In the genomic region with DNA sequence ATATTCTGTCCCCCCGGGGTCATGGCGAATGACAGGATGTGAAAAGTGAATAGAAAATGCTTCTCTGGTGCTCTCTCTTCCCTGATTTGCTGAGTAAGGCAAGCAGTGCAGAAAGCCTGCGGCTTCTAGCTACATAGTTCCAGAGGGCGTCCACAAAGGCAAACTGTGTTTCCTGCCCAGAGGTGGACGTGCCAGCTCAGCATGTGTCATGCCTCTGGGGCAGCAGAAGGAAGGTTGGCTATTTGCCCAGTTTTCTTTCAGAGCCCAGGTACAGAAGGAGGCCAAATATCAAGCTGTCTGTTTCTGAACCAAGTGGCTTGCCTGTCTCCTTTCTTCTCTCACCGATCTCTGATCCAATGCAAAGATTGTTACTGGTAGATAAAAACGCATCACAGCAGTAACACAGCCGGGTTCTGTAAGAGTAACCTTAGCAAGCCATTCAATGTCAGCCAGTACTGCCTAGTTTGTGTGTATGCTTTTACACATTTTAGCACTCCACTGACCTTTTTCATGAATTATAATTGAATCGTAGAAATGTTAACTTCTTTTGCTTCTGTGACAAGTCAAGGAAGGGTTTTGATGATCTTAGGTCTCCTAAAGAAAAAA, we compare ENCODE assay signal across 9 mouse cellular contexts.
A peak's percentile ranks its signal among the peaks of the same experiment; 100 is the strongest.
DNase-seq lines count a peak whose midpoint lies in the region; ATAC-seq and TF ChIP-seq lines count a peak whose summit lies in the region.
"Had no signal": no experiment of that assay in that cellular context is flagged by ENCODE, and none has a peak within 500 bp of the region (broad histone marks: within the 10 kb centered on the region; RNA-seq: fewer than 3 reads in every experiment).

No protein-coding gene starts in this region.

- TF ChIP-seq CTCF in kidney, adult 2 months (conservative IDR thresholded peaks at IDR 0.05; ENCODE audit: insufficient read depth, insufficient read length, low read depth, low read length), result no peak

- DNase-seq in kidney, adult 11 months, result peak; percentile 71
- peak; percentile 7 for DNase-seq in R1 (ENCODE audit: low read depth, low spot score)
- DNase-seq in kidney, adult 2 months, result peak; percentile 87
- peak; percentile 31 for DNase-seq in urinary bladder, postnatal 25 days (ENCODE audit: low spot score)
- no peak for DNase-seq in left cerebral cortex, adult 8-10 months (ENCODE audit: low spot score in 2 of 2)
- no peak for DNase-seq in layer of hippocampus, postnatal 25 days (ENCODE audit: extremely low spot score in 1 of 2, low spot score in 1 of 2)

- no peaks in the 10 kb centered on the region for H3K4me1 ChIP-seq in kidney, embryonic 16.5 days (ENCODE audit: insufficient read depth, low read length)
- 0 out of 2 replicates have a peak, but pooled peaks cover 4% of the 10 kb centered on the region for H3K4me1 ChIP-seq in forebrain, embryonic 16.5 days (replicated peaks; ENCODE audit: control insufficient read depth, insufficient read depth, low read length)
- H3K4me1 ChIP-seq in kidney, adult 2 months (ENCODE audit: control insufficient read depth, insufficient read depth, low read length), result no peaks in the 10 kb centered on the region; the same call in 1 of the 2 replicates

- WGBS in kidney, embryonic 16.5 days, result 64% methylated on average over 9 of the region's 9 CpGs
- 48% methylated on average over 9 of the region's 9 CpGs for WGBS in forebrain, embryonic 16.5 days
- WGBS in kidney, adult 2 months, result 40% methylated on average over 9 of the region's 9 CpGs

- ATAC-seq in kidney, embryonic 16.5 days (ENCODE audit: low FRiP score, low TSS enrichment), result no peak
- peak; percentile 40; the same call in 1 of the 2 replicates for ATAC-seq in forebrain, embryonic 16.5 days

- no peaks in the 10 kb centered on the region for H3K9me3 ChIP-seq in kidney, embryonic 16.5 days (ENCODE audit: low read length)
- H3K9me3 ChIP-seq in forebrain, embryonic 16.5 days (ENCODE audit: control insufficient read depth, low read length), result no peaks in the 10 kb centered on the region
- H3K9me3 ChIP-seq: G1E had no signal

- H3K4me2 ChIP-seq in kidney, embryonic 16.5 days (replicated peaks; ENCODE audit: low read depth, low read length), result no peak overlapping the region
- no peak overlapping the region for H3K4me2 ChIP-seq in forebrain, embryonic 16.5 days (ENCODE audit: low read length)

- no peaks in the 10 kb centered on the region for H3K36me3 ChIP-seq in kidney, embryonic 16.5 days (ENCODE audit: insufficient read depth, low read length)
- no peaks in the 10 kb centered on the region for H3K36me3 ChIP-seq in forebrain, embryonic 16.5 days (ENCODE audit: control insufficient read depth, insufficient read depth)
- no peaks in the 10 kb centered on the region for H3K36me3 ChIP-seq in kidney, adult 2 months (ENCODE audit: control insufficient read depth, insufficient read depth, low read length)
- H3K36me3 ChIP-seq: G1E had no signal

- no peak overlapping the region for H3K9ac ChIP-seq in kidney, embryonic 16.5 days (replicated peaks; ENCODE audit: low read length)
- no peak overlapping the region for H3K9ac ChIP-seq in forebrain, embryonic 16.5 days (replicated peaks; ENCODE audit: low read depth, low read length)

- no peak overlapping the region for H3K27ac ChIP-seq in kidney, embryonic 16.5 days (ENCODE audit: low read length)
- no peak overlapping the region for H3K27ac ChIP-seq in forebrain, embryonic 16.5 days (ENCODE audit: low read length)
- no peak overlapping the region for H3K27ac ChIP-seq in kidney, adult 2 months (ENCODE audit: insufficient read depth, low read depth, low read length)

- H3K4me3 ChIP-seq in kidney, embryonic 16.5 days (ENCODE audit: low read length), result no peak overlapping the region
- H3K4me3 ChIP-seq in forebrain, embryonic 16.5 days (replicated peaks; ENCODE audit: low read length), result no peak overlapping the region
- no peak overlapping the region for H3K4me3 ChIP-seq in kidney, adult 2 months (ENCODE audit: insufficient read depth, low read depth, low read length)

- TF ChIP-seq POLR2A in kidney, adult 2 months (IDR thresholded peaks at IDR 0.05; ENCODE audit: low read depth, low read length), result no peak

- H3K27me3 ChIP-seq in kidney, embryonic 16.5 days (ENCODE audit: insufficient read depth, low read length), result no peaks in the 10 kb centered on the region
- no peaks in the 10 kb centered on the region for H3K27me3 ChIP-seq in forebrain, embryonic 16.5 days (replicated peaks; ENCODE audit: control insufficient read depth, insufficient read depth, low read length)
- H3K27me3 ChIP-seq in kidney, adult 2 months (replicated peaks; ENCODE audit: control insufficient read depth, insufficient read depth, low read length), result no peaks in the 10 kb centered on the region

Comparison
In these comparisons a context has a peak if more than half of its experiments do, and no peak if none do; other contexts are left out.
1. DNase-seq: peak in kidney, adult 11 months (single experiment), R1 (single experiment), kidney, adult 2 months (single experiment) and urinary bladder, postnatal 25 days (single experiment); none in left cerebral cortex, adult 8-10 months (0 of 2) and layer of hippocampus, postnatal 25 days (0 of 2).